Mouse (Mus musculus) thymus, adult 2 months (tissue): Measurements from ENCODE around the gene Zbtb18. TPM values are rescaled to one million over a fixed set of nuclear protein-coding genes. Genes with fewer than 3 reads are reported as not detected.

Experiments
- DNase-seq: peaks from one replicate; pipeline ENCODE4 v3.0.0; 2021
- H3K27ac ChIP-seq: fragments of 200-500 bp; 2 replicates; pipeline ENCODE4 v1.5.1; 2012; ENCODE audit warnings: low read length, control low read depth; ENCODE audit not compliant: control insufficient read depth, insufficient read depth
- H3K27me3 ChIP-seq: fragments of 200-500 bp; 2 replicates; pipeline ENCODE4 v1.6.1; 2012; ENCODE audit warnings: mild to moderate bottlenecking, low read length, moderate library complexity, mixed read lengths; ENCODE audit not compliant: control insufficient read depth, insufficient read depth
- H3K36me3 ChIP-seq: fragments of 200-500 bp; 2 replicates; pipeline ENCODE4 v1.6.1; 2012; ENCODE audit warnings: mild to moderate bottlenecking, low read length, moderate library complexity; ENCODE audit not compliant: control insufficient read depth, insufficient read depth
- H3K4me1 ChIP-seq: fragments of 200-500 bp; replicated peaks from 2 replicates; pipeline ENCODE4 v1.6.1; 2012; ENCODE audit warnings: low read length; ENCODE audit not compliant: control insufficient read depth, insufficient read depth
- H3K4me3 ChIP-seq: fragments of 200-500 bp; 2 replicates; pipeline ENCODE4 v1.5.1; 2012; ENCODE audit warnings: mild to moderate bottlenecking, low read length, control low read depth, moderate library complexity; ENCODE audit not compliant: control insufficient read depth, insufficient read depth
- CTCF ChIP-seq: fragments of 200-500 bp; IDR thresholded peaks from 2 replicates; pipeline ENCODE4 v1.5.1; 2012; ENCODE audit warnings: mild to moderate bottlenecking, control low read depth, low read length, moderate library complexity, borderline replicate concordance; ENCODE audit not compliant: control insufficient read depth, poor library complexity, insufficient read depth; ENCODE audit errors: extremely low read depth
- POLR2A ChIP-seq: fragments of 200-500 bp; IDR thresholded peaks from 2 replicates; pipeline ENCODE4 v1.6.1; 2012; ENCODE audit warnings: mild to moderate bottlenecking, low read length, control low read depth, moderate library complexity; ENCODE audit not compliant: control insufficient read depth, poor library complexity, insufficient read depth; ENCODE audit errors: extremely low read depth
- WGBS: fragments of 180-500 bp; shearing (Covaris S2); methylation state at CpG from one replicate; pipeline ENCODE4 v1.1.7; 2018; 5-methylcytosine and 5-hydroxymethylcytosine counted together
- polyA plus RNA-seq: library from polyadenylated mRNA; depleted of rRNA; stranded (reverse); fragments of >200 nt; gene quantifications from 2 replicates; pipeline ENCODE4 v1.2.3, GENCODE M21; 2012

Zbtb18 gene
- polyA plus RNA-seq, 1 experiment, result 46.9 TPM

DNA sequence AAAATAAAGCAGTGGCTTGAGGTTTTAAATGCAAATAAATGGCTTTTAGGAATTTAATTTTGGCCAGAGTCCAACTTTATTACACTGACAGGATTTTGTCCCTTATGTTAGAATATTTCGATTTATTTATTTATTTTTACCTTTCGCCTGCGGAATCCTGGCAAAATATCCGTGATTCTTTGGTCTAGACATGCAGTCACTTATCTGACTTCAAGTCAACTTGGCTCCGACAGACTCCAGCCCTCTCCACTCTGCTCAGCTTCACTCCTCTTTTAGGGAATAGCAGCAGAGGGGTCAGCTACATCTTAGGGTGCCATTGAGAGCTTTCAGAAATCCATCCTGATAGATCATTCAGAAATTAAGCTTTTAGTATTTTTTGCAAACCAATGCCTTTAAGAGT is 10.8 kb downstream of the Zbtb18 start:
- TF ChIP-seq POLR2A (no peak), CTCF (no peak)
- no peak overlapping the region for H3K27ac ChIP-seq
- peaks cover 5% of the 10 kb centered on the region for H3K4me1 ChIP-seq
- no peaks in the 10 kb centered on the region for H3K27me3 ChIP-seq
- no peak overlapping the region for H3K4me3 ChIP-seq
- DNase-seq, result no peak
- H3K36me3 ChIP-seq, result peaks cover 18% of the 10 kb centered on the region
- 94% methylated on average over 5 of the region's 5 CpGs for WGBS

DNA sequence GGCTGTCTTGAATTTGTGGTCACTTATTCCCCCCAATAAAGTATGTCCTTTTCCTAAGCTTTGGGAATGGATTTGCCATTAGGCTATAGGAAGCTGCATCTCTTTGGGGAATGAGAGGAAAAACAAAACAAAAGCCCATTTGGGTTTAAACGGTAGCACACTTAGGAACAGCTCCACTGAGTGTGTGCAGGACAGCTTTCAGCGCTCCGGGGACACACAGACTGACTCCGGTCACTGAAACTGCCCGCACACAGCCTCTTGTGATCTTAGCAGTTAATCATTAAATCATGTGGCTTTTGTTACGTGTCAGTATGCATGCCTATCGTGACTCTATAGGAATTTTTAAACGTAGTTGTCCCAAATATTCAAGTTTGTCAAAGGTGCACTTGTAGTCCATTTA is 11.7 kb downstream of the Zbtb18 start:
- DNase-seq, result no peak
- WGBS, result 93% methylated on average over 8 of the region's 8 CpGs
- H3K27ac ChIP-seq, result no peak overlapping the region

DNA sequence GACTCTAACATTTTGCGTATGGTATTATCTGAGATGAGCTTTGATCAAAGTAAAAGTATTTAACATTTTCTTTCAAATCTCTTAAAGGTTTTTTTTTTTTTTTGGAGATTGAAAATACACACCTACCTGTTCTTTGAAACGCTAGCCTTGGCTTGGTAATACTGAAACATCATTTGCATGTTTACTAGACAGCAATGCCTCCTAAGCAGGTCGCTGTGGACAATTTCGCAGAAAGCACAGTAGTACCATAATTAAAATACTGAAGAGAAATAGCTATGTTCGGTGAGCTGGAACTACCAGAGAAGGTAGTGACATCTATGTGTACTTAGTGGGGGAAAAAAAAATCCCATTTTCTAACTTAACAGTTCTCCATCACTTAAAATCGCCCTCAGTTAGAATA is 12.3 kb downstream of the Zbtb18 start:
- DNase-seq, result no peak
- Histone ChIP-seq H3K36me3 (peaks cover 5% of the 10 kb centered on the region), H3K27ac (no peak overlapping the region), H3K4me1 (peaks cover 5% of the 10 kb centered on the region), H3K4me3 (no peak overlapping the region), H3K27me3 (no peaks in the 10 kb centered on the region)
- TF ChIP-seq CTCF (no peak), POLR2A (no peak)
- WGBS, result 97% methylated on average over 6 of the region's 6 CpGs

More for the DNA sequence above, 11.7 kb downstream of the Zbtb18 start:
- Histone ChIP-seq H3K27me3 (no peaks in the 10 kb centered on the region), H3K4me3 (no peak overlapping the region), H3K4me1 (peaks cover 5% of the 10 kb centered on the region), H3K36me3 (peaks cover 11% of the 10 kb centered on the region)
- TF ChIP-seq CTCF, result no peak
- TF ChIP-seq POLR2A, result no peak

DNA sequence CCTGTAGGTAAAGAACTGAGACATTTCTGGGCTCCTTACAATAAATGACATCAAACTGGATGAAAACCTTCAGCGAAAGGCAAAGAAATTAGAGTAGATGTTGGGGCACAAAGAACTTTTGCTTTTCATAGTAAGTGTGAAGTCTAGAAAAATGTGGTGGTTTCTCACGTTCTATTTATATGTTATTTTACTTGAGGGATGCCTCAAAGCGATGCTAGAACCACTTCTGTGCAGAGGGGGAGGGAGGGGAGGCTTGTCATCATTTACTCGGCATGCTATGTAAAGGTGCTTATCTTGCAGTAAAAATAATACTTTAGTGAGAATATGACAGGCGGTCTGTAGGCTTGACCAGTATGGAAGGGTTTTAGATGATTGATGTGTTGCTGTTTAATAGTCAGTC is 13.3 kb downstream of the Zbtb18 start:
- no peak for DNase-seq
- H3K36me3 ChIP-seq, result peaks cover 5% of the 10 kb centered on the region
- H3K4me1 ChIP-seq, result peaks cover 5% of the 10 kb centered on the region
- H3K4me3 ChIP-seq, result no peak overlapping the region
- H3K27ac ChIP-seq, result no peak overlapping the region
- TF ChIP-seq CTCF, result no peak
- TF ChIP-seq POLR2A, result no peak
- no peaks in the 10 kb centered on the region for H3K27me3 ChIP-seq
- 80% methylated on average over 5 of the region's 5 CpGs for WGBS

DNA sequence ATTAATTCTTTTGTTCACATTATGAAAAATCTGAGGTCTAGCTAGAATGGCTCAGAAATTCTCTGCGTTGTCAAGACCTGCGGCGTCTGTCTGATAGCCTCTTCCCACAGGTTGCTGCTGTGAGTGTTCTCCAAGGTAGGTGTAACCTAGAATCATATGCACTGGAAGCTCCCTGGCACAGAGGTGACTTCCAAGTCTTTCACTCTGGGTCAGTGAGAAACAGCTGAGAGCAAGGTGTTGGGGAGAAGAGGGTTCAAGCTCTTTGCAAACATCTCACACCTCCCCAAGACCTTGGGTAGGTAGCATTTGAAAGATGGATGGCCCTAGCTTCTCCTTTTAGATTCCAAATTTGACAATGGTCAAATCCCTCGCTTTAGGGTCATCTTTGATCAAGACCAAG is 14.1 kb downstream of the Zbtb18 start:
- TF ChIP-seq CTCF (no peak), POLR2A (no peak)
- Histone ChIP-seq H3K36me3 (no peaks in the 10 kb centered on the region; the same call in 1 of the 2 replicates), H3K27me3 (no peaks in the 10 kb centered on the region), H3K4me3 (no peak overlapping the region), H3K4me1 (peaks cover 5% of the 10 kb centered on the region), H3K27ac (no peak overlapping the region)
- no peak for DNase-seq
- WGBS, result 95% methylated on average over 4 of the region's 4 CpGs

DNA sequence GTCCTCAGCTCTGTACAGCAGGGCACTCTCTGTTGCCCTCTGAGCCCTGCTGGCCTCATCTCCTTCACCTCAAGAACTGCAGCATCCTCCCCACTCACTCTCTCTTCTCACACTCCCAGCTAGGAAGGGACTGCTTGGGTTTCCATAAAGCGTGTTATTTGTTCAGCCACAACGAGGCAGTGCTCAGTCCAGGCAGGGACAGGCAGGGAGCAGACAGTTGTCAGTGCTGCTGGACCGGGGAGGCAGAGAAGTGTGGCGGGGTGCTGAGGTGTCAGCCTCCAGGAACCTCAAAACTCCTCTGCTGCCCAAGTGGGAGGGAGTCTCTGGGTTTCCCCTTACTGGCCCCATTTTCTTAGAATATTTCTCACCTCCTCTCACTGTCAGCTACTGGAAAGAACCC is 14.6 kb downstream of the Zbtb18 start:
- no peak for TF ChIP-seq POLR2A
- TF ChIP-seq CTCF, result no peak
- 11% methylated on average over 4 of the region's 4 CpGs for WGBS
- no peaks in the 10 kb centered on the region for H3K36me3 ChIP-seq
- H3K27ac ChIP-seq, result no peak overlapping the region
- H3K4me1 ChIP-seq, result peaks cover 5% of the 10 kb centered on the region
- DNase-seq, result no peak
- no peaks in the 10 kb centered on the region for H3K27me3 ChIP-seq
- H3K4me3 ChIP-seq, result no peak overlapping the region

DNA sequence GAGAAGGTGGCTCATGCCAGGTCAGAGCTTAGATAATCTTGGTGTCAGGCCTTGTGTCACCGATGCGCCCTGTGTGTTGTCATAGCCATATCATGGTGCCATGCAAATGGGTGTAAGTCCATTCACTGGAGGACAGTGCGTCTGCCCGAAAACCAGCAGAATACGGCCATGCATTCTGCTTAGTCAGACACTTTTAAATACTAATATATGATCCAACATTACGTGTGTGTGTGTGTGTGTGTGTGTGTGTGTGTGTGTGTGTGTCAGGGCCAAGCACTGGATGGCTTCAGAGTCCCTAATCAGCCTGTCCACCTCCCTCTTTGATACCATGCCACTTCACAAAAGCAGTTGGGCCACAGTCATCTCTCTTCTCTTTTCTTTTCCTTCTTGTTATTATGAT is 15.8 kb downstream of the Zbtb18 start:
- H3K4me3 ChIP-seq, result no peak overlapping the region
- H3K4me1 ChIP-seq, result peaks cover 5% of the 10 kb centered on the region
- H3K27me3 ChIP-seq, result no peaks in the 10 kb centered on the region
- H3K36me3 ChIP-seq, result no peaks in the 10 kb centered on the region
- H3K27ac ChIP-seq, result no peak overlapping the region
- DNase-seq, result no peak
- 95% methylated on average over 6 of the region's 6 CpGs for WGBS
- TF ChIP-seq POLR2A, result no peak
- TF ChIP-seq CTCF, result no peak

DNA sequence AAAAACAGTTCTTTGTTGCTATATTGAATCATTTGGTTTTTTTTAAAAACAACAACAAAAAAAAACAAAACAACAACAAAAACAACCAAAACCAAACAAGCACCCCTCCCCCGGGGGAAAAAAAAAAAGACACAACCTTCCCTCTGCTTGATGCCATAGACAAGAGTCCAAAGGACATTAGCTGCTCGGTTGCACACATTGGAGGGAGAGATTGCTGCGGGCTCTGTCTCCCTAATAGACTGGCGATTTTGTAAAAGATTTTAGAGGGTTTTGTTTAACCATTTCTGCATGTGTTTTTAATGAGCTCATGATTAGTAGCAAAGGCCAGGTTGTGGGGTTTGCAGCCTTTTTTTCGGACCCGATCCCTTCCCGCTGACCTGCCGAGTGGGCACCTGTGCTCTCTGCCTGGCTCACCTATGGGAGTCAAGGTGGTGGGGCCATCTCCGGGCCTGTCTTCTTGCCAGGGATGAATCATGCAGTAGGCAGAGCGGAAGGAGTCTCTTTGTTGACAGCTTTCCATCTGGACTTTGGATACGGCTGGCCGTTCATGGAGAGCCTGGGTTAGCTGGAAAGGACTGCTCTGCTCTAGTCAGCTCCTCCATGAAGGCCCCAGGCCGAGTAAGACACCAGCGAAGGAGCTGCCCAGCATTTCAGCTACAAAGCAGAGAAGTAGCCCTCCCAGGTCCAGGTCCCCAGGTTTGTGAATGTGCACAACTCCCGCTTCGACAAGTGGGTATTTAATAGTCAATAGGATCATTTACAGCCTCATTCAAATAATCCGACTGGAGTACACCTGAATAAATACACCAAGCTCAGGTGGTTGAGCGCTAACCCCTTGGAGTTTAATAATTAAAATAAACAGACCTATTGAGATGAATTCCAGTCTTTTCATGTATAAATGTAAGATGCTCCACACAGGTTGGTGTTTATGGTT is 16.6 kb downstream of the Zbtb18 start:
- Histone ChIP-seq H3K4me1 (peaks cover 5% of the 10 kb centered on the region), H3K27ac (no peak overlapping the region), H3K27me3 (no peaks in the 10 kb centered on the region), H3K4me3 (no peak overlapping the region), H3K36me3 (no peaks in the 10 kb centered on the region)
- 96% methylated on average over 18 of the region's 18 CpGs for WGBS
- DNase-seq, result no peak
- no peak for TF ChIP-seq CTCF
- no peak for TF ChIP-seq POLR2A
